Mouse (Mus musculus): Measurements from ENCODE around the gene Wwox. TPM values are rescaled to one million over a fixed set of nuclear protein-coding genes. Genes with fewer than 3 reads are reported as not detected.
A peak's percentile ranks its signal among the peaks of the same experiment; 100 is the strongest.

Gene Wwox
- total RNA-seq, 2 experiments from 2014 or later: 27.3 to 28.0 TPM

DNA sequence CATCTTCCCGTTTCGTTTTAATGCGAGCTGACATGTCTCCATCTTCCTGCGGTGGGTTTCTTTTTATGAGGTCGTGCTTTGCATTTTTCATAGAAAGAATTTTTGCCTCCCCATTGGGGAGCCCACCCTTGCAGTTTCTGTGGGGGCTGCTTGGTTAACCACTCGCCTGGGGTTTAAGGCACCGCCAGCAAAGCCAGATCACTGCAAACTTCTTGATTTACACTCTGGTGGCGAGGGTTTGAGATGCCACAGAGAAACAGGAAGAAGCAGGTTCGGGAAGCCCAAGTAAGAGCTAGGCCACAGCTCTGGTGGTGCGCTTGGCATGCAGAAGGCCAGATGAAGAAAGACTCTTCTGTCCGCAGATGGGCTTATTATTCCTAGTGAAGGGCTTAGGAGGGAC lies 789.4 kb downstream of the Wwox start:
- DNase-seq: no peak

DNA sequence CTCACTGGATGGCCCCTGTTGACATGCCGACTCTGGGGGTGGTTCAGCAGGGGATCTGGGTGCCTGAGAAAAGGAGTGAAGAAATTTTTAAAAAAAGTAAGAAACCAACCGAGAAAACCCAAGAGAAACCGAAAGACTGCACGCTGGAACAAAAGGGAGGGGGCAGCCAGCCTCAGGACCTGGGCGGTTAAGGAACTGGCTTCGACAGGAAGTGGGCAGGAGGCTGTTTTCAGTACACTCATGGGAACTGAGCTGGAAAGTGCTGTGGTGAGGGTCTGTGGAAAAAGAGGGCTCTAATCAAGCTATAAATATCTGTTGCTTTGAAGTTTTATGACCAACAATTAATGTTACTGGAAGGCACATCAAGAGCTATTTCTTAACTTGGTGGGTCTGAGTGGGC lies 794.6 kb downstream of the Wwox start:
- DNase-seq: no peak

DNA sequence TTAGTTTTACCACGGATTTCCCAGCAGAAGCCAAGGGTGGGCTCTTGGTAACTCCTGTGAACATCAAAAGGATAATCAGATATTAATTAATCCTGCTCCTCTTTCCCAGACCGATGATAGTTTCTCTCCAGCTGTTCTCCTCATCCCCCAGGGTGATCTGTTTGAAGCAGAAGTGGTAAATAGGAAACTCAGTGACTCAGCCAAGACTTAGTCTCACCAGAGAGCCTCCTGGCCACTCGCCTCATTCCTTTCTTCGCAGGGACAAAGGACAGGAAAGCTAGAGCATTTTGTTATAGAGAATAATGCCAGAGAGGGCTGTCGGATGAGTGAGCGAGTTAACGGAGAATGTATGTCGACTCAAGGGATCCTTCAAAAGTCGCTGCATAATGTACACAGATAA lies 798.1 kb downstream of the Wwox start:
- no peak for DNase-seq

DNA sequence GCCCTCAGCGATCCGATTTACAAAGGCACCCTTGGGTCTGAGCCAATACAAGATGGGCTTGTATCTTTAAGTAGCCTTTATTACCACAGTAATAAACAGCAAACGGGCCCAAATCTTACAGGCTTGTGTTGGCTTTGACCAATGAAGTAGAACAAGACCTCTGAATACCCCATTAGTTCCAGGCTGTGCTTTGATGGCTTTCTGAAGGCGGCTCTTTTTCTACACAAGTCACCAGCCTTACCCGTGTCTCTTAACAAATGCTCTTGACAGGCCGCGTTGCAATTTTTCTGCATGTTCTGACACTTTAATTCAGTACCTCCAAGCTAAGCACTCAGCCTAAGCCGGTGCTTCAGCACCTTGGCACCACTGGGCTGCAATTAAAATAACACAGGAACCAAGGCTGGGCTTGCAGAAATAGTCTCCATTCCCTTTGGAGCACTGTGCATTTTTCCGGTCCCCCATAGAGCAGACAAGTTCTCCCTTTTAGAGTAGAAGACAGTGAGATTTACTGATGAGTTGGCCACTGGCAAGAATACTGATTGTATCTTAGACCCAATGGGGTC lies 804.1 kb downstream of the Wwox start:
- no peak for DNase-seq

DNA sequence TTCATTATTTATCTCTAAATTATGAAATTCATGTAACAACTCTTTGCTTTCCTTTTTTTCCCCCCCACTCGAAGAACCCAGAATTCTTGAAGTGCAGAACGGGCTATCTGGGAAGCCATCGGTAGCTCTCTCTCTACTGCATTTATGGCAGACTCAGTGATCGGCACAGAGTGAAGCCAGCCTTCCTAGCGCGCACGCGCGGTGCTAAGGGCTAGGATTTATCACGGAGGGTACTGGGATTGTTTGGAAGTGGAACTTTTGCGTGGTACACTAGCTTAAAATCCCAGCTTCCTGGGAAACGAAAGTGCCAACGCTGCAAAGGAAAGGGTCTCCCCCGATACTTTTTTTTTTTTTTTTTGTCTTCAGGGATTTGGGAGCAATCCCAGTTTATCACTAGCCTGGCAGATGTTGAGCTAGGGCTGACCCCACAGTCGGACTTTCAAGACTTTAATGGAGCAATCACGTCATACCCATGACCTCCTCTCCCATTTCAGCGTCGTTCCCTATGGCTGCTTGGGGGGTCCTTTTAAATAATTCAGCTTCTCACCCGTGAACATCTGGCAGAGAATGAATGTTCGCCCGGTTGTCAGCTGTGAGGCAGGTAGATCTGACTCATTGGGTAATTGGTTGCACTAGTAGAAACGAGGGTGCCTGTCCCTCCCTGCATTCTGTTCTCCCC lies 810.4 kb downstream of the Wwox start:
- peak; percentile 58 to 64 for DNase-seq

DNA sequence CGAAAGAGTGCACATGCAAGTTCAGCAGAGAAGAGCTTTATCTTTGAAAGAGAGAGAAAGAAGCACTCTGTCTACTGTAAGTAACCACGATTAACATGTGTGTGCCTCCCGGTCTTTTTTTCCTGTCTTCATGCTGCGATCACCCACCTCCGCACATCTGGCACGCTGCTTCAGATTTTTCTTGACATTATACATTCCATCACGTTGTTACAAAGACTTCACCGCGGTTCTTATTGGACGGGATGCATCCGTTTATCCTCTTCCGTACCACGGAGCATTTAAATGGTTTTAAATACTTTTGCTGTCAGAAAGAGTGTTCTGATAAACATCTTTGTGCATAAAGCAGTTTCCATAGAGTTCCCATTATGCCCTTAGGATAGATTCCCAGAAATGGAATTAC lies 816.1 kb downstream of the Wwox start:
- no peak for DNase-seq

DNA sequence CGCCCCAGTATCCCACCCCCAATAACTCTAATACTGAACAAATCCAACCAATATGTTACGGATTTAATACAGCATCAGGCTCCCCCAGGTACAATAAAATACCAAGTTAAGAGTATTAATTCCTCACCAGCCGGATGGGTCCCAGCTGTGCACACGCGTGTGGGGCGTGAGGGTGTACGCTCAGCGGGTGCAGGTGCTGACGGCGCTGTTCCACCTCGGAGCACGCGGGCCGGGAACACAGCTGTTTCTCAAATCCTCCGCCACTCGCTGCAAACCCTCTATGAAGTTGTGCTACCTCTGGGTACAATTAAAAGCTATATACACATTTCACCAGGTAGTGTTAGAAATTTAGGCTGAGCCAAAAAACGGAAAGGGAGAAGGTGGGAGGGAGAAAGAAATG lies 818.0 kb downstream of the Wwox start:
- DNase-seq: no peak

DNA sequence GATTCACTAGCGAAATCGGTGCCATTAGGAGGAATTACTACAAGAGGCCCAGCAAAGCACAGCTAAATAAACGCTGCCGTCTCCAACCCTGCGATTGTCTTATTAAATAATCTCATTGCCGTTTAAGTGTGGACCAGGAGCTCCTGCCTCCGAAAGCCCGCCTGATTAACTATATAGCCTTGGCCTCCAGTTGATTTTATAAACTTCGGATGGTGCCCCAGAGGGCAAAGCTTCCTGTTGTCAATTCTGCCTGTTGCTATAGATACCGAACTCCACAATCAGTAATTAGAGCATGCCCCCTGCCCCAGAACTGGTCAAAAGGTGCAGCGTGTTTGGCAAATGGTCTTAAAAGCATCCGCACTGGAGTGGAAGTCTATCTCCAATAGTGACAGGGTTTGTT lies 820.4 kb downstream of the Wwox start:
- no peak for DNase-seq

DNA sequence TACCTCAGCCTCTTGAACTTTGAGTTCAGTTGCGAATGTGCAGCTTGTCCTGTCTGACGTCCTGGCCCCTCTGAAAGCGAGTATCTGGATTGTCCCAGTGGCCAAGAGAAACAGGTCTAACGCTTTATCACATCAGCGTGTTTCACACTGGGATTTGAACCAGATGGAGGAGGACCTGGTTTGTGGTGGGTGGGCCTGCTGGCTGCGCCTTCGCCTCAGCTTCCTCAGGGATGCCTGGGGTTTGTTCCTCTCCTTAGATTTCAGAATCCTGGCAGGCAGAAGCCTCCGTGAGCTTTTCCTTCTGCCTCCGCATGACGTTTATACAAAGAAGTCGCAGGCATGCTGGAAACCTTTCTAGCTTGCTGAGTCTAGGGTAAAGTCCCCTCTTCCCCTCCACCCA lies 827.7 kb downstream of the Wwox start:
- DNase-seq: no peak

DNA sequence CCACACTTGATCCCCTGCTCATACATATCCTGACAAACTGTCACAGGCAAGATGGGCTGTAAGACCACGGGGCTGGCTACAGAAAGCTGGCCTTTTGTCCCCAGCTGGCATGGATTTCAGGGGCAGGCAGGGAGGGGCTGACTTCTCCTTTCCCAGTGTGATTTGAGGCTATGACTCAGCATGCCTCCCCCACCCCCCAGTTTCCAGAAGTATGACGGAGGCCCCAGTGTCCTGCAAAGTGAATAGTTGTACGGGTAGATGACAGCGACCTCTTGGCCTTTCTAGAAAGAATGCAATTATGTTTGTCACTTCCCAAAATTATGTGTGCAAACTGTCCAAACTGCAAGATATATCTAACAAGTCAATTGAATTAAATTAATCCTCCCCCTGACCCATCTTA lies 830.1 kb downstream of the Wwox start:
- no peak for DNase-seq

DNA sequence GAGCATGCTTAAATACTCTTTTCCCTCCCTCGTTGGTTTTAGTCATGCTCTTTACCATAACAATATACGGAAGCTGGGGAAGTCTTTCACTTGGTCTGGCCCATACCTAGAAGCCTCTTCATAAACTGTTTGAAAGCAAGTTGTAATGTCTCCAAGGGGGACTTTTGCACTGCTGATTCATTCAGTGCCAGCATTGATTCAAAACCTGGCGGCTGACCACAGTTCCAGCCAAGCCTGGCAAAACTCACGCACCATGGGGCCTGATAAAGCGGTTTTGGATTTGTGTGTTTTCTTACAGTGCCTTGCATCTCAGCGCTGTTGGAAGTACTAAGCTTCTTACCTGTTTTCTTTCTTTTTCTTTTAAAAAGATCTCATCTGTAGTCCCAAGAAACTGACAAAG lies 834.5 kb downstream of the Wwox start:
- no peak for DNase-seq

DNA sequence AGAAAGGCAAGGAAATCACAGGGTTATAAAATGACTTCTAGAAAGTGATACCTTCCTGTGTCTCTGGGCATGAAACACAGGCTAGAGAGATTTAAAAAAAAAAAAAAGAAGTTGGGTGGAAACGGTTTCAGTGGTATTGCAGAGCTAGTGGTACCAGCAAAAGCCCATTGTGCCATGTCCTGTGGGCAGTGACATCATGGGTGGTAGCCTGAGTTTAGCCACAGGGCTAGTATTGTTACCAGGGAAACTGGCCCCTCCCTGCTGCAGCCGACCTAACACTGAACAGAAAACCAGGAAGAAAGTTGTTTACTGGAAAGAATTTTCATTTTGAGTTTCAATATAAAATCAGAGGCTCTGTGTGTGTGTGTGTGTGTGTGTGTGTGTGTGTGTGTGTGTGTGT lies 836.8 kb downstream of the Wwox start:
- DNase-seq: no peak

DNA sequence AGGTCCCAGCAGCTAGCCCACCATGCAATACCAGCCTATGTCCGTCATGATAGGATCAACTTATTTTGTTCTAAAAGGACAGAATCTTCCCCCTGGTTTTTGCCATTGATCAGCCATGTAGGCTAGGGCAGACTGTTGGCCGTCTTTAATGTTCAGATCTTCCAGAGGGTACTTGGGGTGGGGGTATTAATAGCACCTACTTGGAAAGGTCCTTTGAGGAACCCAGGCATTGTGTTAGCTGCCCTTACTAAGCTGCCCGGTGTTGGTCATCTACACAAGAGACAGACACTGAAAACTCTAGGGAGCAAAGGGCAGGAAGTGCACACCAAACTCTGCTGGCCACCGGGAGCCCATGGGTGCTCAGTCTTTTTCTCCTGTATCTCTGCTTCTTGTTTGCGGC lies 838.8 kb downstream of the Wwox start:
- DNase-seq: no peak

DNA sequence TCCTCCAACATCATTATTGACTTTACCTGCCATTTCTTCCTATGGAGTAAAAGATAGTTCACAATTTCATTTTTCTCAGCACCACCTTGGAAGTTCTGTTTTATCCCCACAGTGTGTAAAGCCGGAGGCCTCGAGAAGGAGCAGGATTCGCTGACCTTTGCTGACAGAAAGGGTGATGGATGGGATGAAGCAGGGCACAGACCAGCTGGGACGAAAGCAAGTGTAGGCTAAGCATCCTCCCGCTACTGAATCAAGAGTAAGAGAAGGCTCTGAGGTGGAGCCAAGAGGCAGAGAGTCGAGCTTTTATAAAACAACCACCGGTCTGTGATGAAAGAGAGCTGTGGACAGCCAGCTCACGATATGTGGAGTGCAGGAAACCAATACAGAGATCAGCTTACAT lies 850.8 kb downstream of the Wwox start:
- DNase-seq: peak in 1 of 2 experiments; percentile 26

DNA sequence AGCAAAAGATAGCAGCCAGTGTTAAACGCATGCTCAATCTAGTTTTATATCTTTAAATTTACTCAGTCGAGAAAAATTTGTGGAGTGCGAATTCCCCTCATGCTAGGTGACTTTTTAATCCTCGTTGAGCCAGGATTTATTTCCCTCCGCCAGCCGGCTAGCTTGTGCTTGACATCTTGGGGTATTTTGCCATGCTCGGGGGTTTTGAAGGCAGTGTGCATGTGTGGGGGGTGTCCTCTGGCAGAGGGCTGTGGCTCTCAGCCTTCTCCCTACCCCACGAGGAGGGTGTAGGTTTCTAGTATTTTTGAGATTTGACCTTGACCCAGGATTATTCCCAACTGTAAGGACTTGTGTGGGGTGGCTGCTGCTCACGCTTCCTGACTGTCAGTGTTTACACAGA lies 857.3 kb downstream of the Wwox start:
- DNase-seq: no peak

DNA sequence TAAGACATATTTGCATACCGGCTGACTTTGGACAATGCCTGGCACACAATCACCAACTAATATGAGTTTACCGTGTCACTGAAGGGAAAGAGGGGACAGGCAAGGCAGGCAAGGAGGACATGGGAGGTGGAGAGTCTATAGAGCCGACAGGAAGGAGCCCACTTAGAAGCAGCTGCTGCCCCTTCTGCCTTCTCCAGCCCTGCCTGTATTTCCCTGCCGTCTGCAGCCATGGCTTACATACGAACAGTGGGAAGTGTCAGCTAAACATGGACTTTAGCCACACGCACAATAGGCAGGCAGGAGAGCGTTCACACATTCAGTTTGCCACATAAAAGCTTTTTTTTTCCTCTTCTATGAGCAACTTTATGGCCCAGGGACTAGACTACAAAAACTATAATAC lies 863.0 kb downstream of the Wwox start:
- DNase-seq: no peak

DNA sequence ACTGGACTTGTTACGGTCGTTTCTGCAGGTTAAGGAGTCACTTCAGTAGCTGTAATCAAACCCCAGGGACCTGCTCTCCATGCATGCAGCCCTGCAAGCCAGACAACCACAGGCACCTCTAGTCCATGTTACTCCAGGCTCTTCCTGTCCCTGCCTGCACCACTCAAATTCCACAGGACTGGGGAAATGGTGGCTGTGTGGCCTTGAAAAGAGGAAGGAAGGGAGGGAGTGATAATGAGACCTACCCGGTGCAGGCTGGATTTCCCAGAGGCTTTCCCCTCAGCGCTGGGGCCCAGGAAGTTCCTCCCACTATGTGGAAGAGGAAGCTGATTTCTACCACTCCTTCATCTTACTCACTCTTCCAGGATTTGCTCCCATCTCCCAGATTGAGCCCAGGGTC lies 868.0 kb downstream of the Wwox start:
- no peak for DNase-seq

DNA sequence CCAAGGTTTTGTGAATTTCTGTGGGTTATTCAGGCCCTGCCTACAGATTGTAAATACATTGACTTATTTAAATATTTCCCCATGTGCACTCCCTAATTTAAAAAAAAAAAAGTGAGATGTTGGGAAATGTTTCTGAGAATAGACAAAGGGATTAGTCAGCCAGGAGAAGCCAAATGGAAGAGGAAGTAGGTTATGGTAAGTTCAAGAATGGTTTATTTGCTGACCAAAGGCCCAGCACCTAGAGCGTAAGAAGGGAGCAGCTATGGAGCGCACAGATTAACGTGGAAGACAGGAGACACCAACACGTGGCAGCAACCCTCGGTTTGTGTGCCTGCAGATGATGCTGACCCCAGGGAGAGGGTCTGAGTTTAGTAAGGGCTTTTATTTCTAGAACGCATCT lies 871.5 kb downstream of the Wwox start:
- no peak for DNase-seq

DNA sequence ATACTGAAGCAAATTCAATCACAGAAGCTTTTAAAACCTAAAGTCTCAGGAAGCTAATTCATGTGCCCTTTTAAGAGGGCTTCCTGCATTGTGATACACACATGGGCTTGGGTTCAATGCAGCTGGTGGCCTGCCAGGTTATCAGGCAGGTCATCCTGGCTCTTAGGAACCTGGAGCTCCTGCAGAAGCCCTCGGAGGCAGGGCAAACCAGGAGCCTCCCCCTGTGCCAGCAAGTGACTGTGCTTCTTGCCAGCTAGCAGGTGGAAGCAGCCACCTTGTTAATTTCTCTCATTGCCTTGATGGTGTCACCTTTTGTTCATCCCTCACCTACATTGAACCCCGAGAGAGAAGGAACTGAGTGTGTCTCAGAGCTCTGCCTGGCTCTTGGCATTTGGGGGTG lies 872.9 kb downstream of the Wwox start:
- DNase-seq: no peak

DNA sequence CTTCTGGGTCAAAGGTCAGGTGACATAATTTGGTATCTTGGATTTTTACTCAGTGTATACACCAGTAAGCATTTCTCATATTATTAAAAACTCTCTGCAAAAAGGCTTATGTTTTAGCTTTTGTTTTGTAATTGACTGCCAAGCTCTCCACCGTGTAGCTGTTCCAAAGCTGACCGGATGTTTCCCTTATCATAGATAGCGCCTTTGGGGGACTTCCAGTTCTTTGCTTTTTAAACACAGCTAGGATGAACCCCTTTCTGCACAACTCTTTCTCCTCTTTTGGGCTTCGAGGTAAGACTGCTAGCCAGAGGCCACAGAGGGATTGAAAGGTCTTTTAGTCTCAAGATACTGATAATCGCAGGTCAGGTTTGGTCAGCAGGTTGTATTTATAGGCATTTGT lies 883.0 kb downstream of the Wwox start:
- no peak for DNase-seq

DNA sequence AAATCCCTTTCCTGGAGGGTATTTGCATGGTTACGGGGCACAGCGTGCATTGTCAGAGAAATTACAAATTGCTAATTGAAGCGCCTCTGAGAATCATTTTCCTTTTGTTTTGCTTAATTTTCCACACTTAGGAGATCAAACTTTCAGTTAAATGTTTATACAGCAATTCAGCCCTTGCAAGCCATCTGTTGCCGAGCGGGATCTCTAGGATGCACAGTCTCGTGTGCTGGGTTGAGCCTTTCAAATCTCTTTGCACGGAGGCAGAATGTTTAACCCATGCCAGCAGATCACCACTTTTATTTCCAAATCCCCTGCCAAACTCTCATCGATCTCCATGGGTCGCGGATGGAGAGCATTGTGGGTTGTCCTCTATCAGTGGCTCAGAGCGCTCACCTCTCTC lies 891.2 kb downstream of the Wwox start:
- no peak for DNase-seq

DNA sequence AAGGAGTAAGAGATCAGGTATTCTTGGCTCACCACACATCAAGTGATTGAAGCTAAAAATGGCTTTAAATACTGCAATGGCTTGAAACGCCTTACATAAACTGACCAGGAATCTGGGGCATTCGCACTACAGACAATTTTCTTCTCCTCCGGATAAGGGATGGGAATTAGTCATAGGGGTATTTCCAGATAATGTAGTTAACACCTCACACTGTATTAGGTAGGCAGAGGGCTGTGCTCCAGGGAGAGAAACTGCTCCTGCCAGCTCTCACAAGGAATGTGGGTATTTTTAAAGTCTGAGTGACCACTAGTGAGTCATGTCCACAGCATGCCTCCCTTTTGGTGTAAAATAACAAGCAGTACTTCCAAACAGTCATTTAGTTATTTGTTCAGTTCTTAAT lies 894.5 kb downstream of the Wwox start:
- DNase-seq: no peak

DNA sequence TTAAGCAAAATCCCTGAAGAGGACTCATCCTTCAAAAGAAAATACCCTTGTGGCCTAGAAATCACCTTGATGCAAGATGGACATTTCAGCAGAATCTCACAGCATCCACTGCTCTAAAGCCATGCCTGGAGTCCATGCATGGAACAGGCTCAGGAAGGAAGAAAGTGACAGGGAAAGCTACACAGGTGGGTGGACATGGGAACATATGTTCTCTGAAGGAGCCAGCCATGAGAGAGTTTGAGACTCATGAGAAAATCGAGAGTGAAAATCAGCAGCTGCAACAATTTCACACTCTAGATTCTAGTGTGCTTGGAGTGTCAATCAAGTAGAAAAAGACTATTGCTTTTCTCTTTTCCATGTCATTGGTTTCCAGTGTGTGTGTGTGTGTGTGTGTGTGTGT lies 896.9 kb downstream of the Wwox start:
- no peak for DNase-seq

DNA sequence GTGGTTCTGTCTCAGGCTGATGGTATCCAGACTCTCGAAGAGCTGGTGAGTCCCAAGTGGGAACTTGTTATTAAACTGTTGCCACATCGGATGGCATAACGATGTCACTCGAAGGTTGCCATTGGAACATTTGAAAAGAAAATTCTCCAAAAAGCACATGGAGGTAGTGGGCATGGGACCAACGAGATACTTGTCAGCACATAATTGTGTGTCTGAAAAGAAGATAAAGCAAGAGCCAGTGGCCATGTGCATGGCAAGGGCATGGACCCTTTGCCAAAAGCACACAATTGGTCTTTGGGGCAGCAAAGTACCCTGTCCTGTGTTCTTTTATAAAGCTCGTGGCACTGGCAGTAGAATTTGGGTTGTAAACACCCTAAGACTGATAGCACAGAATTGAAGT lies 909.2 kb downstream of the Wwox start:
- no peak for DNase-seq

DNA sequence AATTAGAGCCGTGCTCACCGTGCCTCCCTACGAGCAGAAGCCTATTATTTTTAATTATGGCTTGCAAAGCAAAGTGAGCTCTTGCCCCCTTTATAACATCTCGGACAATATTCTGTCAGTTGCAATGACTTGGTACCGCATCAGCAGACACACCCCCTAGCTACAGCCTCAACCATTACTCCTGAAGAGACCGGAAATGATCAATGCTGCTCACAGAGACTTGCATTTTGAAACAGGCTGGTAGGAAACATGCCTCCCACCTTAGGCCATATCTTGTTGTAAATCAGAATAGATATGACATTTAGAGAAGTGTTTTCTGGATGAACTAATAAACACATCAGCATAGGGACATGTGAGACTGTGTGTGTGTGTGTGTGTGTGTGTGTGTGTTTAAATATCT lies 911.3 kb downstream of the Wwox start:
- DNase-seq: no peak

All from adrenal gland, postnatal 36 days (tissue).